ENCODE assay signal across 23 mouse cellular contexts in the genomic region with DNA sequence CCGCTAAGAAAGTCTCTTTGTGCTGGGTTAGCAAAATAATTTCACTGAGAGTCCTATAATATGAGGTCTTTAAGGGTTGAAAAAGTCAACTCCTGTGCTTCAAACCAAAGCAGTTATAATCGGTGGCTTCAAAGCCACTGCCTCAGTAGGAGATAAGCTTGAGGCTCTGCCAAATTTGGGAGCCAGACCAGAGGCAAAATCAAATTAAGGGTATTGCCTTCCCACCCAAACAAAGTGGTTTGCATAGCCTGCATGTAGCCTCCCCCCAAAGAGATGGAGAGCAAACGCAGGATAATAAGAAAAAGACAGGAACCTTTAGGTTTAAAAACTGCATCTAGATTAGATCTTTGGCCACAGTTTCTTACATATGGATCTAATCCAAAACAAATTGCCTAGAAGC. TPM values are rescaled to one million over a fixed set of nuclear protein-coding genes. Genes with fewer than 3 reads are reported as not detected.
"Had no signal": no experiment of that assay in that cellular context is flagged by ENCODE, and none has a peak within 500 bp of the region (broad histone marks: within the 10 kb centered on the region; RNA-seq: fewer than 3 reads in every experiment).

No protein-coding gene starts in this region.

- H3K9me3 ChIP-seq: lung, embryonic 15.5 days; midbrain, embryonic 10.5 days; midbrain, embryonic 12.5 days; neural tube, embryonic 13.5 days; neural tube, embryonic 15.5 days had no signal

- H3K36me3 ChIP-seq: lung, embryonic 15.5 days; midbrain, embryonic 10.5 days; midbrain, embryonic 12.5 days; neural tube, embryonic 13.5 days; neural tube, embryonic 15.5 days had no signal

- H3K4me3 ChIP-seq: lung, embryonic 15.5 days; midbrain, embryonic 10.5 days; midbrain, embryonic 12.5 days; myocyte; neural tube, embryonic 13.5 days; neural tube, embryonic 15.5 days had no signal

- H3K4me2 ChIP-seq: lung, embryonic 15.5 days; midbrain, embryonic 12.5 days; neural tube, embryonic 13.5 days; neural tube, embryonic 15.5 days had no signal

- H3K27me3 ChIP-seq: lung, embryonic 15.5 days; midbrain, embryonic 12.5 days; neural tube, embryonic 13.5 days; neural tube, embryonic 15.5 days had no signal

- H3K4me1 ChIP-seq: lung, embryonic 15.5 days; midbrain, embryonic 10.5 days; midbrain, embryonic 12.5 days; neural tube, embryonic 13.5 days; neural tube, embryonic 15.5 days had no signal

- H3K9ac ChIP-seq: liver, postnatal 0 days; lung, embryonic 15.5 days; midbrain, embryonic 12.5 days; neural tube, embryonic 13.5 days; neural tube, embryonic 15.5 days had no signal

- DNase-seq: liver, postnatal 0 days; lung, adult 2 months; lung, postnatal 14 days; lung, postnatal 4 days; midbrain, embryonic 14.5 days; retina, postnatal 1 day; right cerebral cortex, adult 18-20 months; right cerebral cortex, postnatal 25 days; right cerebral cortex, postnatal 4 days; spleen, adult 18-20 months; thymus, adult 18-20 months; thymus, postnatal 14 days; thymus, postnatal 36 days had no signal

- H3K27ac ChIP-seq: lung, embryonic 15.5 days; midbrain, embryonic 10.5 days; midbrain, embryonic 12.5 days; neural tube, embryonic 13.5 days; neural tube, embryonic 15.5 days had no signal

- ATAC-seq: liver, postnatal 0 days; lung, postnatal 0 days; midbrain, embryonic 16.5 days had no signal

RNA-seq across cellular contexts. Expression of a gene that starts 58.0 kb away (rescaled TPM):
- polyA plus RNA-seq: liver, postnatal 0 days; myocyte; neural tube, embryonic 11.5 days; small intestine, adult 2 months had no signal
